17 mouse cellular contexts compared by ENCODE assay signal in the genomic region with DNA sequence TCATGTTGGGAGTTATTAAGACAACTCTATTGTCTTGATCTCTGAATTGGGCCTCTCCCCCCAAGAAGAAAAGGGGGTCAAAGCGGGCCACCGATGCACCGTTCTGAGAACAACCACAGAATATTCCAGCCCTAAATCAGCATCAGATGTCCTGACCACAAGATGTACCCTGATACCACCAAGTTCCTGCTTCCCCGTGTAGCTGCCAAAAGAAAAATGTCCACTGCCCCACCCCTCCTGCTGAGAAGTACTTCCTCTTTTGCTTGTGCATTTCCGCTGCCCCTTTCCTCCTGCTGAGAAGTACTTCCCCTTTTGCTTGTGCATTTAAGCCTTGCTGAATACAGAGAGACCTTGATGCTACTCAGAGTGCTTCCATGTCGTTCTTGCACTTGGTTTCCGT. TPM values are rescaled to one million over a fixed set of nuclear protein-coding genes. Genes with fewer than 3 reads are reported as not detected.
"Had no signal": no experiment of that assay in that cellular context is flagged by ENCODE, and none has a peak within 500 bp of the region (broad histone marks: within the 10 kb centered on the region; RNA-seq: fewer than 3 reads in every experiment).

No protein-coding gene starts in this region.

RNA-seq across cellular contexts. Expression of gene Spin2f, which starts 41.6 kb away (rescaled TPM):
- total RNA-seq: megakaryocyte progenitor cell, adult 5-6 weeks; midbrain, postnatal 0 days; monocyte, adult 5-6 weeks; neutrophil, adult 5-6 weeks had no signal
- polyA plus RNA-seq: lung, embryonic 14.5 days; lung, embryonic 16.5 days; macrophage; midbrain, embryonic 11.5 days; midbrain, embryonic 13.5 days; midbrain, embryonic 15.5 days; midbrain, postnatal 0 days; neural tube, embryonic 12.5 days; neural tube, embryonic 14.5 days; spleen, adult 2 months; stomach, embryonic 15.5 days; stomach, postnatal 0 days; thymus, adult 2 months; urinary bladder, adult 2 months had no signal
